Mouse (Mus musculus) neural tube, embryonic 10.5 days (tissue): ENCODE data around the gene Adam33.
"Not testable (repeated sequence)": the region's sequence is repeated elsewhere in the genome, so short reads cannot be mapped to it uniquely, and the experiment has no call there.

ENCODE experiments used
- DNase-seq: peaks from one replicate; pipeline ENCODE4 v3.0.0-alpha.2; 2017; ENCODE audit warnings: low spot score; ENCODE audit errors: extremely low spot score

Gene Adam33

GRCm38 (mm10) chr2:131058672-131059071 lies 4.9 kb downstream of the Adam33 start:
- DNase-seq: no peak

- peak; percentile 48 for DNase-seq
Measured at GRCm38 (mm10) chr2:131056191-131056590, 7.4 kb downstream of the Adam33 start.

DNA sequence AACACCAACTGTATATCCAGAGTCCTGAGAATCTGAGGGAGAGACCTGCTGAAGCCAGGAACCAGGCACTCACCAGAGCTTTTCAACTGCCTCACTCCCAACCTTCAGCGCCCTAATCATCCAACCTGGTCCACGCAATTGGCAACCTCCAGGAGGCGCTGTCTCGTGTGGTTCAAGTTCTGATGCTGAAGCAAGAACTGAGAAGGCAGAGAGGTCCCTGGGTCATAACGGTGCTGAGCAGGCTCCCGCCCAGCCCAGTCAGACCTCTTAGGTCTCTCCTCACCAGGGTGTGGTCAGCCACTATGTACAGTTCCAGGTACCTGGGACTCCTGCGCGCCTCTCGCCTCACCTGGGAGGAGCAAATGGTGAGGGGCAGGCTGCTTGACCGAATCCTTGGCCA lies 8.0 kb downstream of the Adam33 start:
- DNase-seq: peak; percentile 75

- no peak for DNase-seq
Measured at GRCm38 (mm10) chr2:131054646-131055264, 8.9 kb downstream of the Adam33 start.

DNA sequence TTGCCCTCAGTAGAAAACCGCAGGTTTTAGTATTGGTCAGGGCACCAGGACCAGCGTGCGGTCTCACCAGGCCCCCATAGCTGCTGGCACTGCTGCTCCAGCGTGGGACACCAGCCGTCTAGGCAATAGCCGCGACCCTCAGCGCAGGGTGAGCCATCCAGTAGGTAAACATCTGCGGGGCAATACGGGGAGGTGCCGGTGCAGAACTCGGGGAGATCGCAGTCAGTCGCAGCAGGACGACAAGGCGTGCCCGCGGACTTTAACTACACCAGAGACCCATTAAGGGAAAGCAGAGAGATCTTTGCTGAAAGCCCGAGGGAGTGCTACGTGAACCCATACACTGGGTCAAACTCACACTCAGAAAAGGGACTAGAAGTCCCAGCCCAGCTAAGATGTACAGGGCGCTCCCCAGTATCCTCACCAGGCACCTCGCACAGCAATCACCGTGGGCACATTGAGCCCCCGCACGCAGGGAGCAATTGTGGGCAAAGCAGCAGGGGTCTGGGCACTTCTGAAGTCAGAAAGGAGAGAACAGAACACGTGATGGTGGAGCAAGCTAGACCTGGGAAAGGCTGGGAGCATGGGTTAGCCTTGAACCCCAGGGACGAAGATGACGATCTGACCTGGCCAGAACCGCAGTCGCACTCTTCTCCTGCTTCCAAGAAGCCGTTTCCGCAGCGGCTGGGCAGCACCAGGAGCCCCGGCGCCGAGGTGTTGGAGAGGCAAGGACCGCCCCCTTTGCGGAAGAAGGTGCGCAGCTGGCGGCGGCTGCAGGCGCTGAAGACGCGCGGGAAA lies 9.6 kb downstream of the Adam33 start:
- DNase-seq: peak; percentile 57

DNA sequence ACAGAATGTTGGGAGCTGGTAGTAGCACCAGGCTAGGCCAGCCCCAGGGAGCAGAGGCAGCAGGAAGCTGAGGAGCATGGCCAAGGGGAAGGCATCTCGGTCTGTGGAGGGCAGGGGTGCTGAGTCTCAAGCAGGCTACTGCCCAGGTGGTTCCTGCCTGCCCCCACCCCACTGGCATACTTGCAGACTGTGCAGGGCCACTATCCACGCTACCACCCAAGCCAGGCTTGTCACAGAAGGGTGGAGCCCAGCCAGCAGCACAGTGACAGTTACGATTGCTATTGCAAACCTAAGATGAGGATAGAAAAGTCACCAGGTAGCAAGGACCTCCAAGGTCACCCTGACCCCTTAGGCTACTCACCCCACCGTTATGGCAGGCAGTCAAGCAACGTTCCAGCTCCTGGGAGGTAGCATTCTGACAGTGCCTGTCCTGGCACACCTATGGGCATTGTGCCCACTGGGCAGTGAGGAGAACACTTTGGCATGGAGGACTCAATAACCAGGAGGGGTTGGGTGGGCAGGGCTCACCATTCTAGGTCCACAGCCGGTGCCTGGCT lies 10.7 kb downstream of the Adam33 start:
- no peak for DNase-seq

DNA sequence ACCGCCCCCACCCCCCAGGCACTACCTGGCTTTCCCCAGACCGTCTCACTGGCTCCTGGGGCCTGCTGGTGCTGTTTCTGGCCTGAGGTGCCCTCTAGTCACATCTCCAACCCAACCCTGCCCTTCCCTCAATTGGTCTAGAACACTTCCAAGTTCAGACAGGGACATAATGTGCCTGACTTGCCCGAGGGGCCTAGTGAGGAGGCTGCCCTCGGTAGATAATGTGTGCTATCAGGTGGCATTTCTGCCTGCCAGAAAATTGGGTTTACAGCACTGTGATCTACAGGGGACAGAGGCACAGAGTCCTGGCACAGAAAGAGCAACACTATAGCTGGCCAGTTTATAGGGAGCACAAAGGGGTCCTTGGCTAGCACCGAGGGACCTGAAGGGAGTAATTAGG lies 11.6 kb downstream of the Adam33 start:
- DNase-seq: no peak

DNA sequence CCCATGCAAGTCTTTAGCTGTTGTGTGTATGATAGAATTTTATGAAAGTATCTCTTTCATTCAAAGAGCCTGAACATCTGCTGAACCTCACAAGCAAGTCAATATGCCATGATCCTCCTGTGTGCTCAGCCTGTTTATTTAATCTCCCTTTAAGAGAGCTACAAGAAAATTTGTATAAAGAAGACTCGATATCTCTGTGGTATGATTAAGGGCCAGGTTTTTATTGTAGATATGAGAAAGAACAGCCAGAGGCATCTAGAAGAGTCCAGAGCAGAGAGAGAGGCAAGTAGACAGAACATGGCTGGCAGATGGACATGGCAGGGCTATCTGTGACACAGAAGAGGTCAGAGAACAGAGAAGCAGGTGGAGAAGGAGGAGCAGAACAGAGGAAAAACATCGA lies 17.6 kb downstream of the Adam33 start:
- no peak for DNase-seq

DNA sequence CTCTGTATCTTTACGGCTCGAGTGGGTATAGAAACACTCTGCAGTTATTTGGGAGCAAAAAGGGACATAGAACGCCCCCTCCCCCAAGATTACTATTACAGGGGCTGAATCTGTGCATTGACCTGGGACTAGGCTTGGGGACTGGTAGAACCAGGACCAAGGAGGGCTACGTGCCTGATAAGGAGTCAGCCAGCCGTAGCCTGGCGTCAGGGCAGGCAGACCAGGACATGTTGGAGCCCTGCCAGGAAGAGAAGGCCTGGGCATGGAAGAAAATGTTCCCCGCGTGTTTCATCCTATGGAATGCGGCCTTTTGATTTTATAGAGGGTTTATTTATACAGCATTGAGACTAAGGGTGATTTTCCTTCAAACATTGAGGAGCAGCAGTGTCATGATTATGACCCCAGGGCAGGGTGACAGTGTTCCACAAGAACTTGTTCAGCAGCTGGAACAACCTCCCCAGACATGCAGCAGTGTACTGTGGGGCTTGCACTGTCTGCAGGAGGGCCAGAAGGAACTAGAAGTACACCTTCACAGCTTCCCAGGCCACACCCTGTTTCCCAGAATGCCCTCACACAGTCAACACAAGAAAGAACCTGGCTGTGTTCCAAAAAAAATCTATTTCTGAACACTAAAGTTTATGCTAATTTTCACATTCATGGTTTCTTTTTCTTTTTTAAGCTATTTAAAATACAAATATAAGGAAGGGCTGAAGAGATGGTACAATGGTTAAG lies 18.5 kb downstream of the Adam33 start:
- no peak for DNase-seq

DNA sequence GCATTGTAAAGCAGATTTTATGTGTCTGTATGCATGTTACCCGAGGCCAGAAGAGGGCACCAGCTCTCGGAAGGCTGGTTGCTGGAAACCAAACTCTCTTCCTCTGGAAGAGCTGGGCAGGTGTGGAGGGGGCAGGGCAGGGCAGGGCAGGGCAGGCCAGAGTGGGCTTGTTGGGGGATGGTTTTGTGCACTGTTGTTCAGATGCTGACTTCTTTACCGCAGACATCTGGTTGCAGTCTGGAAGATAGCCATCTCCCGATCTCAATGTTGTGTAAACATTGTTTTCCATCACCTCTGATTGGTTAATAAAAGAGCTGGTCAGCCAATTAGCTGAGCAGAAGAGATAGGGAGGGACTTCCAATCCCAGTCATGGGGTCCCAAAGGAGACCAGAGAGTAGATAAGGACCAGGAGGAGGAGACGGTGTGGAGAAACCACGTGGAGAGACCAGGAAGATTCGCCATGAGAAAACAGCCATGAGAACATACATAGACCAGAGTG lies 19.2 kb downstream of the Adam33 start:
- DNase-seq: no peak

GRCm38 (mm10) chr2:131042988-131043387 lies 20.6 kb downstream of the Adam33 start, which contains the start of gene Gfra4:
Gene Gfra4, minus strand, starts transcription at chr2:131043088.
- no peak for DNase-seq

GRCm38 (mm10) chr2:131040854-131041825 lies 22.5 kb downstream of the Adam33 start:
- peak; percentile 47 for DNase-seq

DNA sequence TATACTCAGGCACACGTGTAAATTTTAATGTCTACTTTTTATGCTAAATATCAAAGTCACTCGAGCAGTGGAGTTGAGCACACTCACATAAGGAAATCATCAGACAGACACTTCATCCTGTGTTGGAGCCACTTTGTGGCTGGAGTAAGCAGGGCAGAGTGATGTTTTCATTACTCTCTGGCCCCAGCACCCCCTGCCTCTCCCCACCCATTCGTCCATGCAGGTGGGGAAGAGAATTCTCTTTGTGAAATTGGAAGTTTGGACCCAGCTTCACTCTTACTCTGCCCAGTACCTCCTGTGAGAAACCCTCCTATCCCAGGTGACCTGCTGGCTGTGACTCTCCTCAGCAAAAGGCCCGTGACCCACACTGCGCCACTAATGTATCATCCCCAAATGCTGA lies 24.9 kb downstream of the Adam33 start:
- no peak for DNase-seq

GRCm38 (mm10) chr2:131038197-131038596 lies 25.4 kb downstream of the Adam33 start:
- no peak for DNase-seq

GRCm38 (mm10) chr2:131037226-131037990 lies 26.2 kb downstream of the Adam33 start:
- DNase-seq: no peak

DNA sequence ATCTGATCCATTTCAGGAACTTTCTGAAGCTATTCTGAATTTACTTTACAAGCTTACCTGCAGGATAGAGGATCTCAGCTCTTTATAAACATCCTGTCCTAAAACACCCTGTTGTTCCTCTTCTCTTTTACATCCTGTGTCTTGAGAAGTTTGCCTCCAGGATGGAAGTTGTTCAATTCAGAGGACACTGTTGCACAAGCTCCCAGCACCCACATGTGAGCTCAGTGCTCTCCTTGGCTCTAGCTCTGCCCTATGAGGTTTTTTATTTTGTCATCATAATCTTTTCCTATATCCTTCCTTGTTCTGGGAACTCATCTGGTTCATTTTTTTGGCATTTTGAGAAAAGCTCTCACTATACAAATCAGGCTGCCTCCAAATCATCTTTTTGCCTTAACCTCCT lies 26.9 kb downstream of the Adam33 start:
- no peak for DNase-seq

- no peak for DNase-seq
Measured at GRCm38 (mm10) chr2:131036343-131036742, 27.3 kb downstream of the Adam33 start.

GRCm38 (mm10) chr2:131031406-131031805 lies 32.2 kb downstream of the Adam33 start:
- not testable (repeated sequence) for DNase-seq

- no peak for DNase-seq
Measured at GRCm38 (mm10) chr2:131030998-131031397, 32.6 kb downstream of the Adam33 start.

DNA sequence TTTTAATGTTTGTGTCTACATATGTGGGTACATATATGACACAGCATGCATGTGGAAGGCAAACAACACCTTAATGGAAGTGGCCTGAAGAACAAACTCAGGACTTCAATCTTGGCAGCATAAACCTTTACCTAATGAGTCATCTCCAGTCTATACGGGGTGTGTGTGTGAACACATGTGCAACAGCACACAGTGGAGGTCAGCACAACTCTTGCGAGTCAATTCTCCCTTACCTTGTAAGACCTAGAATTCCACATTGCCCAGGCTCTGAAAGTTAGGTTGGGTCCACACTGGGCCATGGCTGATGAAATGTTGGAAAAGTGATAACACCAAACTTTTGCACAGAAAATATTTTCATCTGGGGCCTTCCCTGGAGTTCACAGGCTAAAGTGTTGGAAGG lies 33.1 kb downstream of the Adam33 start:
- DNase-seq: no peak
